Mouse (Mus musculus) embryonic facial prominence, embryonic 15.5 days (tissue): ENCODE measurements around the gene Gm20715. TPM values are rescaled to one million over a fixed set of nuclear protein-coding genes. Genes with fewer than 3 reads are reported as not detected.
"Not testable (repeated sequence)": the region's sequence is repeated elsewhere in the genome, so short reads cannot be mapped to it uniquely, and the experiment has no call there.

ENCODE experiments used
- ATAC-seq: fragments of 200-750 bp; cut with Nextera tagmentation; 2 replicates; pipeline ENCODE4 v1.8.0; 2017; ENCODE audit warnings: low read depth, moderate TSS enrichment; ENCODE audit not compliant: insufficient number of reproducible peaks, low FRiP score, low TSS enrichment
- H3K27ac ChIP-seq: fragments of 300-500 bp; sonication (generic); replicated peaks from 2 replicates; pipeline ENCODE4 v1.5.1; 2015; ENCODE audit warnings: mild to moderate bottlenecking, inconsistent platforms
- H3K27me3 ChIP-seq: fragments of 300-500 bp; sonication (generic); 2 replicates; pipeline ENCODE4 v1.6.1; 2015; ENCODE audit warnings: inconsistent platforms
- H3K36me3 ChIP-seq: fragments of 300-500 bp; sonication (generic); 2 replicates; pipeline ENCODE4 v1.6.1; 2015; ENCODE audit warnings: mild to moderate bottlenecking, inconsistent platforms
- H3K4me1 ChIP-seq: fragments of 300-500 bp; sonication (generic); 2 replicates; pipeline ENCODE4 v1.6.1; 2015; ENCODE audit warnings: inconsistent platforms
- H3K4me2 ChIP-seq: fragments of 300-500 bp; sonication (generic); replicated peaks from 2 replicates; pipeline ENCODE4 v1.6.1; 2015; ENCODE audit warnings: mild to moderate bottlenecking, inconsistent platforms
- H3K4me3 ChIP-seq: fragments of 300-500 bp; sonication (generic); replicated peaks from 2 replicates; pipeline ENCODE4 v1.5.1; 2015; ENCODE audit warnings: mild to moderate bottlenecking, inconsistent platforms
- H3K9ac ChIP-seq: fragments of 300-500 bp; sonication (generic); 2 replicates; pipeline ENCODE4 v1.6.1; 2015; ENCODE audit warnings: inconsistent platforms
- H3K9me3 ChIP-seq: fragments of 300-500 bp; sonication (generic); replicated peaks from 2 replicates; pipeline ENCODE4 v1.6.1; 2016; ENCODE audit warnings: inconsistent platforms
- WGBS: fragments of 180-500 bp; shearing (Covaris S2); methylation state at CpG from one replicate; pipeline ENCODE4 v1.1.7; 2015; 5-methylcytosine and 5-hydroxymethylcytosine counted together
- polyA plus RNA-seq: library from polyadenylated mRNA; unstranded; fragments of >200 nt; fragmentation: Nextera tagmentation; extraction: Ambion mirVana; gene quantifications from 2 replicates; pipeline ENCODE4 v1.2.1, GENCODE M21; 2015

The Gm20715 gene
- polyA plus RNA-seq, 1 experiment from 2014 or later: not detected

GRCm38 (mm10) chr7:6430342-6430741 lies 20.3 kb downstream of the Gm20715 start:
- H3K4me2 ChIP-seq: no peak overlapping the region
- H3K4me1 ChIP-seq: no peaks in the 10 kb centered on the region
- H3K36me3 ChIP-seq: no peaks in the 10 kb centered on the region
- WGBS: 40% methylated on average over 2 of the region's 2 CpGs
- no peak overlapping the region for H3K9ac ChIP-seq
- no peaks in the 10 kb centered on the region for H3K9me3 ChIP-seq
- no peak overlapping the region for H3K4me3 ChIP-seq
- H3K27ac ChIP-seq: no peak overlapping the region
- no peak for ATAC-seq
- no peaks in the 10 kb centered on the region for H3K27me3 ChIP-seq

- no peaks in the 10 kb centered on the region for H3K36me3 ChIP-seq
- no peak for ATAC-seq
- 68% methylated on average over 3 of the region's 3 CpGs for WGBS
These were observed 28.3 kb downstream of the Gm20715 start, which contains the start of gene Olfr1344 for GRCm38 (mm10) chr7:6438388-6438787. Gene Olfr1344, plus strand, starts transcription at chr7:6438688.

GRCm38 (mm10) chr7:6441173-6441572 lies 31.1 kb downstream of the Gm20715 start:
- no peak overlapping the region for H3K9ac ChIP-seq
- H3K27me3 ChIP-seq: no peaks in the 10 kb centered on the region
- no peak overlapping the region for H3K4me2 ChIP-seq
- no peaks in the 10 kb centered on the region for H3K4me1 ChIP-seq
- H3K27ac ChIP-seq: no peak overlapping the region
- H3K9me3 ChIP-seq: no peaks in the 10 kb centered on the region
- 75% methylated on average over 2 of the region's 2 CpGs for WGBS
- no peak overlapping the region for H3K4me3 ChIP-seq
- no peak for ATAC-seq
- H3K36me3 ChIP-seq: no peaks in the 10 kb centered on the region

More at GRCm38 (mm10) chr7:6438388-6438787, 28.3 kb downstream of the Gm20715 start, which contains the start of gene Olfr1344:
- H3K9me3 ChIP-seq: no peaks in the 10 kb centered on the region
- no peak within 1 kb of the TSS for H3K9ac ChIP-seq
- H3K4me3 ChIP-seq: no peak within 1 kb of the TSS
- no peak within 1 kb of the TSS for H3K27ac ChIP-seq
- H3K27me3 ChIP-seq: no peaks in the 10 kb centered on the region
- H3K4me2 ChIP-seq: no peak within 1 kb of the TSS
- no peaks in the 10 kb centered on the region for H3K4me1 ChIP-seq

GRCm38 (mm10) chr7:6447771-6448170 lies 37.7 kb downstream of the Gm20715 start:
- no peak overlapping the region for H3K4me3 ChIP-seq
- H3K27ac ChIP-seq: no peak overlapping the region
- no peaks in the 10 kb centered on the region for H3K9me3 ChIP-seq
- no peaks in the 10 kb centered on the region for H3K36me3 ChIP-seq
- no peaks in the 10 kb centered on the region for H3K4me1 ChIP-seq
- WGBS: 79% methylated on average over 5 of the region's 5 CpGs
- no peak overlapping the region for H3K9ac ChIP-seq
- no peak overlapping the region for H3K4me2 ChIP-seq
- no peaks in the 10 kb centered on the region for H3K27me3 ChIP-seq
- ATAC-seq: no peak

- no peak within 1 kb of the TSS for H3K27ac ChIP-seq
- no peak for ATAC-seq
- H3K36me3 ChIP-seq: no peaks in the 10 kb centered on the region
- H3K4me3 ChIP-seq: no peak within 1 kb of the TSS
- H3K4me1 ChIP-seq: no peaks in the 10 kb centered on the region
- no peak within 1 kb of the TSS for H3K4me2 ChIP-seq
- H3K9ac ChIP-seq: no peak within 1 kb of the TSS
- H3K27me3 ChIP-seq: no peaks in the 10 kb centered on the region
- H3K9me3 ChIP-seq: 0 out of 2 replicates have a peak, but pooled peaks cover 3% of the 10 kb centered on the region
These were observed 45.8 kb downstream of the Gm20715 start, which contains the start of gene Olfr1336 for GRCm38 (mm10) chr7:6455868-6456267. Gene Olfr1336, plus strand, starts transcription at chr7:6456168.

- no peak overlapping the region for H3K9ac ChIP-seq
- no peak overlapping the region for H3K4me2 ChIP-seq
- WGBS: 49% methylated on average over 3 of the region's 3 CpGs
- H3K4me3 ChIP-seq: no peak overlapping the region
- no peaks in the 10 kb centered on the region for H3K4me1 ChIP-seq
- no peaks in the 10 kb centered on the region for H3K27me3 ChIP-seq
- no peak overlapping the region for H3K27ac ChIP-seq
- no peaks in the 10 kb centered on the region for H3K36me3 ChIP-seq
- ATAC-seq: no peak
- H3K9me3 ChIP-seq: 0 out of 2 replicates have a peak, but pooled peaks cover 3% of the 10 kb centered on the region
These were observed 46.3 kb downstream of the Gm20715 start for GRCm38 (mm10) chr7:6456399-6456798.

GRCm38 (mm10) chr7:6466951-6467350 lies 56.9 kb downstream of the Gm20715 start, which contains the start of gene Olfr1346:
Gene Olfr1346, plus strand, starts transcription at chr7:6467101.
- Histone ChIP-seq H3K9me3 (no peaks in the 10 kb centered on the region), H3K27ac (no peak within 1 kb of the TSS), H3K36me3 (no peaks in the 10 kb centered on the region), H3K4me1 (no peaks in the 10 kb centered on the region), H3K4me2 (no peak within 1 kb of the TSS), H3K9ac (no peak within 1 kb of the TSS), H3K4me3 (no peak within 1 kb of the TSS), H3K27me3 (no peaks in the 10 kb centered on the region)
- no peak for ATAC-seq

GRCm38 (mm10) chr7:6477633-6478032 lies 67.6 kb downstream of the Gm20715 start:
- not testable (repeated sequence) for H3K9ac ChIP-seq, H3K4me2 ChIP-seq, H3K36me3 ChIP-seq, H3K9me3 ChIP-seq, H3K27me3 ChIP-seq, H3K27ac ChIP-seq, ATAC-seq, H3K4me3 ChIP-seq, H3K4me1 ChIP-seq
- WGBS: 75% methylated on average over 2 of the region's 2 CpGs

GRCm38 (mm10) chr7:6486841-6487240 lies 76.8 kb downstream of the Gm20715 start, which contains the start of gene Olfr5:
Gene Olfr5, minus strand, starts transcription at chr7:6486941.
- Histone ChIP-seq H3K27me3 (no peaks in the 10 kb centered on the region), H3K27ac (no peak within 1 kb of the TSS), H3K4me2 (no peak within 1 kb of the TSS), H3K9ac (no peak within 1 kb of the TSS), H3K9me3 (no peaks in the 10 kb centered on the region), H3K4me1 (no peaks in the 10 kb centered on the region), H3K4me3 (no peak within 1 kb of the TSS), H3K36me3 (no peaks in the 10 kb centered on the region)
- 19% methylated on average over 2 of the region's 2 CpGs for WGBS
- no peak for ATAC-seq

Other genes starting within 250 kb of the Gm20715 start
- gene Zfp444, start 238.1 kb upstream of the Gm20715 start, polyA plus RNA-seq: 60.3 and 61.5 TPM in 2 replicates
- gene Galp, start 213.2 kb upstream of the Gm20715 start, polyA plus RNA-seq: not detected in 2 replicates
- not detected in 2 replicates for gene Zscan5b, start 188.0 kb upstream of the Gm20715 start, polyA plus RNA-seq
- not detected in 2 replicates for gene Epp13, start 157.6 kb upstream of the Gm20715 start, polyA plus RNA-seq
- 11.5 and 11.6 TPM in 2 replicates for gene Zfp667, start 123.7 kb upstream of the Gm20715 start, polyA plus RNA-seq
- 5.9 and 6.2 TPM in 2 replicates for gene Zfp583, start 79.0 kb upstream of the Gm20715 start, polyA plus RNA-seq
- 1.8 and 1.9 TPM in 2 replicates for gene Gm3854, start 66.5 kb upstream of the Gm20715 start, polyA plus RNA-seq
- gene Zfp78, start 47.0 kb upstream of the Gm20715 start, polyA plus RNA-seq: 2.2 and 4.2 TPM in 2 replicates
- 9.5 and 10.0 TPM in 2 replicates for gene Zfp28, start 27.0 kb upstream of the Gm20715 start, polyA plus RNA-seq
- gene Smim17, start 11.6 kb upstream of the Gm20715 start, polyA plus RNA-seq: 0.26 and 0.44 TPM in 2 replicates
- 0.16 TPM in 1 of 2 replicates, not detected in the other for gene Olfr1344, start 28.4 kb downstream of the Gm20715 start, polyA plus RNA-seq
- not detected in 2 replicates for gene Olfr1336, start 45.9 kb downstream of the Gm20715 start, polyA plus RNA-seq
- not detected in 2 replicates for gene Olfr1346, start 56.8 kb downstream of the Gm20715 start, polyA plus RNA-seq
- gene Olfr5, start 76.7 kb downstream of the Gm20715 start, polyA plus RNA-seq: not detected in 2 replicates
- gene Olfr1347, start 89.5 kb downstream of the Gm20715 start, polyA plus RNA-seq: not detected in 2 replicates
- not detected in 2 replicates for gene Olfr1348, start 98.5 kb downstream of the Gm20715 start, polyA plus RNA-seq
- gene Olfr1349, start 112.7 kb downstream of the Gm20715 start, polyA plus RNA-seq: 0.15 TPM in 1 of 2 replicates, not detected in the other
- 0.17 TPM in 1 of 2 replicates, not detected in the other for gene Olfr1350, start 154.6 kb downstream of the Gm20715 start, polyA plus RNA-seq